Mouse (Mus musculus) E14TG2a.4 (cell line): ENCODE measurements at regions not wholly inside any gene's neighbourhood (a gene's known extent, or its start where the extent isn't known, plus 50 kb on each side); places are given as distances from the start of the nearest gene placed in this dataset.

Source experiments
- CTCF ChIP-seq: conservative IDR thresholded peaks from 2 replicates; pipeline ENCODE4 v1.5.1; 2014; ENCODE audit warnings: low read length
- NANOG ChIP-seq: IDR thresholded peaks from 2 replicates; pipeline ENCODE4 v1.6.1; 2014; ENCODE audit warnings: borderline replicate concordance, low read length, mixed read lengths
- POU5F1 ChIP-seq: IDR thresholded peaks from 2 replicates; pipeline ENCODE4 v1.6.1; 2014; ENCODE audit warnings: low read length, borderline replicate concordance

- TF ChIP-seq CTCF (no peak), NANOG (no peak), POU5F1 (no peak)
These were observed 183.0 kb upstream of the Tmem196 start for GRCm38 (mm10) chr12:119762580-119762979.
